Mouse (Mus musculus): ENCODE results near the gene Ankrd40. TPM values are rescaled to one million over a fixed set of nuclear protein-coding genes. Genes with fewer than 3 reads are reported as not detected.

Ankrd40 gene
- polyA plus RNA-seq, 1 experiment from 2014 or later = 5.5 TPM

- Histone ChIP-seq H3K4me2 (no peak overlapping the region), H3K4me3 (replicated peaks) (no peak overlapping the region), H3K27me3 (0 out of 2 replicates have a peak, but pooled peaks cover 5% of the 10 kb centered on the region), H3K27ac (no peak overlapping the region), H3K9ac (no peak overlapping the region), H3K4me1 (replicated peaks) (peaks cover 38% of the 10 kb centered on the region), H3K36me3 (peaks cover 28% of the 10 kb centered on the region), H3K9me3 (replicated peaks) (no peaks in the 10 kb centered on the region)
- ATAC-seq (ENCODE audit: low read depth) = no peak
- DNase-seq = no peak
- 76% methylated on average over 10 of the region's 10 CpGs for WGBS (ENCODE audit: insufficient replicate concordance)
These were observed 13.4 kb downstream of the Ankrd40 start for GRCm38 (mm10) chr11:94340948-94341933.

- DNase-seq (no peak), ATAC-seq (ENCODE audit: low read depth) (no peak)
These were observed 14.5 kb downstream of the Ankrd40 start for GRCm38 (mm10) chr11:94342114-94342905.

GRCm38 (mm10) chr11:94343955-94344358 lies 16.2 kb downstream of the Ankrd40 start:
- Histone ChIP-seq H3K27me3 (0 out of 2 replicates have a peak, but pooled peaks cover 10% of the 10 kb centered on the region), H3K4me1 (replicated peaks) (peaks cover 38% of the 10 kb centered on the region), H3K27ac (no peak overlapping the region), H3K4me2 (no peak overlapping the region), H3K9me3 (replicated peaks) (no peaks in the 10 kb centered on the region), H3K9ac (no peak overlapping the region), H3K36me3 (peaks cover 10% of the 10 kb centered on the region), H3K4me3 (replicated peaks) (no peak overlapping the region)
- no peak for DNase-seq
- ATAC-seq (ENCODE audit: low read depth) = no peak
- 71% methylated on average over 5 of the region's 5 CpGs for WGBS (ENCODE audit: insufficient replicate concordance)

More at GRCm38 (mm10) chr11:94342114-94342905, 14.5 kb downstream of the Ankrd40 start:
- Histone ChIP-seq H3K9ac (peak overlapping the region; percentile 28; the same call in 1 of the 2 replicates), H3K27ac (0 out of 2 replicates have a peak overlapping the region, but pooled peaks have one; percentile 8), H3K4me1 (replicated peaks) (peaks cover 41% of the 10 kb centered on the region), H3K36me3 (peaks cover 23% of the 10 kb centered on the region), H3K4me3 (replicated peaks) (no peak overlapping the region), H3K9me3 (replicated peaks) (no peaks in the 10 kb centered on the region), H3K27me3 (0 out of 2 replicates have a peak, but pooled peaks cover 10% of the 10 kb centered on the region), H3K4me2 (no peak overlapping the region)
- WGBS (ENCODE audit: insufficient replicate concordance) = 52% methylated on average over 13 of the region's 13 CpGs

GRCm38 (mm10) chr11:94344470-94344869 lies 16.7 kb downstream of the Ankrd40 start:
- 52% methylated on average over 1 of the region's 1 CpGs for WGBS (ENCODE audit: insufficient replicate concordance)

GRCm38 (mm10) chr11:94345926-94346325 lies 18.1 kb downstream of the Ankrd40 start:
- no peak for ATAC-seq (ENCODE audit: low read depth)
- Histone ChIP-seq H3K27ac (no peak overlapping the region), H3K4me3 (replicated peaks) (no peak overlapping the region), H3K36me3 (no peaks in the 10 kb centered on the region), H3K27me3 (0 out of 2 replicates have a peak, but pooled peaks cover 10% of the 10 kb centered on the region), H3K4me2 (no peak overlapping the region), H3K4me1 (replicated peaks) (peaks cover 52% of the 10 kb centered on the region), H3K9me3 (replicated peaks) (no peaks in the 10 kb centered on the region), H3K9ac (no peak overlapping the region)
- 66% methylated on average over 10 of the region's 10 CpGs for WGBS (ENCODE audit: insufficient replicate concordance)
- DNase-seq = no peak

More at GRCm38 (mm10) chr11:94344470-94344869, 16.7 kb downstream of the Ankrd40 start:
- Histone ChIP-seq H3K27me3 (0 out of 2 replicates have a peak, but pooled peaks cover 10% of the 10 kb centered on the region), H3K9me3 (replicated peaks) (no peaks in the 10 kb centered on the region), H3K27ac (no peak overlapping the region), H3K36me3 (peaks cover 5% of the 10 kb centered on the region), H3K4me3 (replicated peaks) (no peak overlapping the region), H3K4me1 (replicated peaks) (peaks cover 43% of the 10 kb centered on the region), H3K9ac (no peak overlapping the region), H3K4me2 (no peak overlapping the region)
- no peak for ATAC-seq (ENCODE audit: low read depth)
- DNase-seq = no peak

GRCm38 (mm10) chr11:94346611-94347010 lies 18.8 kb downstream of the Ankrd40 start:
- peaks cover 59% of the 10 kb centered on the region for H3K4me1 ChIP-seq (replicated peaks)
- H3K27ac ChIP-seq = no peak overlapping the region
- no peak for DNase-seq

GRCm38 (mm10) chr11:94347063-94347575 lies 19.3 kb downstream of the Ankrd40 start:
- Histone ChIP-seq H3K9me3 (replicated peaks) (no peaks in the 10 kb centered on the region), H3K9ac (no peak overlapping the region), H3K4me3 (replicated peaks) (no peak overlapping the region), H3K27me3 (peaks cover 15% of the 10 kb centered on the region), H3K27ac (no peak overlapping the region), H3K36me3 (no peaks in the 10 kb centered on the region), H3K4me1 (replicated peaks) (peaks cover 59% of the 10 kb centered on the region), H3K4me2 (no peak overlapping the region)
- 66% methylated on average over 7 of the region's 7 CpGs for WGBS (ENCODE audit: insufficient replicate concordance)
- DNase-seq (no peak), ATAC-seq (ENCODE audit: low read depth) (no peak)

More at GRCm38 (mm10) chr11:94346611-94347010, 18.8 kb downstream of the Ankrd40 start:
- Histone ChIP-seq H3K4me3 (replicated peaks) (no peak overlapping the region), H3K4me2 (no peak overlapping the region), H3K27me3 (0 out of 2 replicates have a peak, but pooled peaks cover 10% of the 10 kb centered on the region), H3K9ac (no peak overlapping the region), H3K36me3 (no peaks in the 10 kb centered on the region), H3K9me3 (replicated peaks) (no peaks in the 10 kb centered on the region)
- WGBS (ENCODE audit: insufficient replicate concordance) = 49% methylated on average over 3 of the region's 3 CpGs
- ATAC-seq (ENCODE audit: low read depth) = no peak

GRCm38 (mm10) chr11:94349839-94350238 lies 22.0 kb downstream of the Ankrd40 start:
- peaks cover 33% of the 10 kb centered on the region for H3K27me3 ChIP-seq
- H3K4me2 ChIP-seq = peak overlapping the region; percentile 52
- no peaks in the 10 kb centered on the region for H3K9me3 ChIP-seq (replicated peaks)
- H3K4me1 ChIP-seq (replicated peaks) = peaks cover 41% of the 10 kb centered on the region
- WGBS (ENCODE audit: insufficient replicate concordance) = 3% methylated on average over 2 of the region's 2 CpGs
- peak overlapping the region; percentile 80 for H3K27ac ChIP-seq
- ATAC-seq (ENCODE audit: low read depth) (no peak), DNase-seq (no peak)
- H3K4me3 ChIP-seq (replicated peaks) = no peak overlapping the region
- no peaks in the 10 kb centered on the region for H3K36me3 ChIP-seq
- H3K9ac ChIP-seq = 0 out of 2 replicates have a peak overlapping the region, but pooled peaks have one; percentile 19

- ATAC-seq (ENCODE audit: low read depth) = peak; percentile 78
- DNase-seq = peak; percentile 53
- peaks cover 33% of the 10 kb centered on the region for H3K27me3 ChIP-seq
- H3K36me3 ChIP-seq = no peaks in the 10 kb centered on the region
- H3K27ac ChIP-seq = peak overlapping the region; percentile 80
- H3K4me3 ChIP-seq (replicated peaks) = peak overlapping the region; percentile 21; the same call in 1 of the 2 replicates
- H3K4me2 ChIP-seq = peak overlapping the region; percentile 52
- peak overlapping the region; percentile 47 for H3K9ac ChIP-seq
- WGBS (ENCODE audit: insufficient replicate concordance) = 18% methylated on average over 1 of the region's 1 CpGs
- no peaks in the 10 kb centered on the region for H3K9me3 ChIP-seq (replicated peaks)
- peaks cover 41% of the 10 kb centered on the region for H3K4me1 ChIP-seq (replicated peaks)
These were observed 22.5 kb downstream of the Ankrd40 start for GRCm38 (mm10) chr11:94350337-94350736.

GRCm38 (mm10) chr11:94351094-94351493 lies 23.3 kb downstream of the Ankrd40 start:
- Histone ChIP-seq H3K4me3 (replicated peaks) (peak overlapping the region; percentile 21; the same call in 1 of the 2 replicates), H3K27ac (peak overlapping the region; percentile 80), H3K9ac (peak overlapping the region; percentile 47), H3K9me3 (replicated peaks) (no peaks in the 10 kb centered on the region), H3K4me2 (peak overlapping the region; percentile 52), H3K4me1 (replicated peaks) (peaks cover 41% of the 10 kb centered on the region), H3K27me3 (peaks cover 33% of the 10 kb centered on the region), H3K36me3 (no peaks in the 10 kb centered on the region)
- WGBS (ENCODE audit: insufficient replicate concordance) = 4% methylated on average over 3 of the region's 3 CpGs
- ATAC-seq (ENCODE audit: low read depth) (peak; percentile 83), DNase-seq (peak; percentile 60)

Data from liver, embryonic 13.5 days (tissue).